Mouse (Mus musculus): ENCODE measurements at regions not wholly inside any gene's neighbourhood (a gene's known extent, or its start where the extent isn't known, plus 50 kb on each side); places are given as distances from the start of the nearest gene placed in this dataset.

DNA sequence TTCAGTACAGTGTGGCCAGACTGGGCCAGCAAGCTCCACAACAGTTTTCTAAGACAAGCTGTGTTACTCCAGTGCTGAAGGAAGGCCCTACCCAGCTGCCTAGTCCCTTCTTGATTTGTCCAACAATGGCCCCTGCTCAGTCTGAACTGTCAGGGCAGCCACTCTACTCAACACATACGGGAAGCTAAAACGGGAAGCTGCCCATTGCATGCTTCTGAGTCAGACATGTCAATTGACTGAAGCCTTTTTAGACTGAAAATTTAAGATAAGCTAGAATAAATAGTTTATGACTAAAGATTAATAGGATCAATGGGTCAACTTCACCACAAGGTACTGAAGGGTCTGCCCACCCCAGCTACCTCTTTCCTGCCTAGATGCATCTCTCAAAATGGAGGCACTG, 181.4 kb upstream of the Cdyl start:
- Histone ChIP-seq H3K9me3 (replicated peaks; ENCODE audit: low read length) (no peaks in the 10 kb centered on the region), H3K27me3 (replicated peaks) (no peaks in the 10 kb centered on the region), H3K27ac (ENCODE audit: insufficient read depth, low read depth) (no peak overlapping the region), H3K4me2 (ENCODE audit: insufficient read depth, low read depth, poor library complexity, severe bottlenecking) (no peak overlapping the region), H3K36me3 (replicated peaks in 1 of 2; ENCODE audit: control insufficient read depth in 1 of 2, insufficient read depth in 1 of 2, low read length in 1 of 2) (no peaks in the 10 kb centered on the region), H3K9ac (ENCODE audit: insufficient read depth, low read depth) (no peak overlapping the region), H3K4me3 (replicated peaks in 1 of 3; ENCODE audit: low read depth in 2 of 3, low read length in 2 of 3, poor library complexity in 1 of 3) (no peak overlapping the region), H3K79me2 (replicated peaks; ENCODE audit: control insufficient read depth, extremely low read depth, insufficient read depth, poor library complexity, severe bottlenecking) (no peaks in the 10 kb centered on the region), H3K4me1 (ENCODE audit: control insufficient read depth in 1 of 2, insufficient read depth in 2 of 2) (peaks cover 0 to 2% of the 10 kb centered on the region in 2 experiments; a peak in 1 of 4 replicates)
- TF ChIP-seq EP300 (IDR thresholded peaks at IDR 0.05; ENCODE audit: low read length) (no peak), KAT2A (IDR thresholded peaks at IDR 0.05; ENCODE audit: insufficient replicate concordance, low read length) (no peak), GABPA (IDR thresholded peaks at IDR 0.05; ENCODE audit: insufficient replicate concordance, low read depth, low read length) (no peak), USF1 (IDR thresholded peaks at IDR 0.05; ENCODE audit: low read depth, low read length) (no peak)
- in situ Hi-C loops (cut with MboI; ENCODE audit: low pct_ligation_motif_present, low pct_unique_long_range_greater_than_20kb, low sequenced_read_pairs) (no loop called here), dilution Hi-C loops (cut with MboI; ENCODE audit: extremely low pct_ligation_motif_present, extremely low pct_unique_long_range_greater_than_20kb, low sequenced_read_pairs) (no loop called here)
- DNase-seq (ENCODE audit: extremely low read depth): no peak

DNA sequence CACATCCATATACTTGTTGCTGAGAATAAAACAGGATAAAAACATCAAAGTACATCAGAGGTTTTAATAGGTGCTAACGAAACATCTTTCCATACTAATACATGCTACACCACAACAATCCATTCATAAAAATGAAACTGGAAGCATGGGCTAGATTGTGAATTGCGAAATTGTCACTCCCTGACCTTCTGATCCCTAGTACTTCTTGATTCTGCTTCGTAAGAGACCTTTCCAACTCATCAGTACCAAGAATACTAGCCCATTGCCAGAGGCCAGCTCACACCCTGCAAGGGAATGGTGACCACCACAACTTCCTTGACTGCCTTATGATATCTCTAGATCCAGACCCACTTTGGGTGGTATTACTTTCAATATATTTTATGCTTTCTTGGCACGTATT, 177.3 kb upstream of the Cdyl start:
- no peaks in the 10 kb centered on the region for H3K9me3 ChIP-seq (replicated peaks; ENCODE audit: low read length)
- DNase-seq (ENCODE audit: extremely low read depth): no peak
- no peaks in the 10 kb centered on the region for H3K79me2 ChIP-seq (replicated peaks; ENCODE audit: control insufficient read depth, extremely low read depth, insufficient read depth, poor library complexity, severe bottlenecking)
- H3K27ac ChIP-seq (ENCODE audit: insufficient read depth, low read depth): no peak overlapping the region
- H3K36me3 ChIP-seq (replicated peaks in 1 of 2; ENCODE audit: control insufficient read depth in 1 of 2, insufficient read depth in 1 of 2, low read length in 1 of 2): no peaks in the 10 kb centered on the region
- dilution Hi-C loops (cut with MboI; ENCODE audit: extremely low pct_ligation_motif_present, extremely low pct_unique_long_range_greater_than_20kb, low sequenced_read_pairs) (no loop called here), in situ Hi-C loops (cut with MboI; ENCODE audit: low pct_ligation_motif_present, low pct_unique_long_range_greater_than_20kb, low sequenced_read_pairs) (no loop called here)
- H3K4me3 ChIP-seq (replicated peaks in 1 of 3; ENCODE audit: low read depth in 2 of 3, low read length in 2 of 3, poor library complexity in 1 of 3): no peak overlapping the region
- no peak overlapping the region for H3K4me2 ChIP-seq (ENCODE audit: insufficient read depth, low read depth, poor library complexity, severe bottlenecking)
- no peak for TF ChIP-seq ZMIZ1 (IDR thresholded peaks at IDR 0.05; ENCODE audit: low read depth, low read length)
- no peak for TF ChIP-seq GABPA (IDR thresholded peaks at IDR 0.05; ENCODE audit: insufficient replicate concordance, low read depth, low read length)
- TF ChIP-seq POLR2A (IDR thresholded peaks at IDR 0.05; ENCODE audit: low read depth, low read length): no peak
- TF ChIP-seq POLR2AphosphoS2 (IDR thresholded peaks at IDR 0.05; ENCODE audit: low read depth, low read length): no peak
- TF ChIP-seq RAD21 (IDR thresholded peaks at IDR 0.05; ENCODE audit: low read depth, low read length): no peak
- TF ChIP-seq PAX5 (IDR thresholded peaks at IDR 0.05; ENCODE audit: low read length): no peak
- TF ChIP-seq KAT2A (IDR thresholded peaks at IDR 0.05; ENCODE audit: insufficient replicate concordance, low read length): no peak
- no peak for TF ChIP-seq CHD1 (IDR thresholded peaks at IDR 0.05; ENCODE audit: low read depth, low read length)
- TF ChIP-seq EP300 (IDR thresholded peaks at IDR 0.05; ENCODE audit: low read length): no peak
- TF ChIP-seq HCFC1 (IDR thresholded peaks at IDR 0.05; ENCODE audit: low read depth, low read length): no peak
- TF ChIP-seq USF2 (conservative IDR thresholded peaks at IDR 0.05; ENCODE audit: low read depth, low read length): no peak
- TF ChIP-seq ELF1 (IDR thresholded peaks at IDR 0.05; ENCODE audit: low read depth, low read length): no peak
- TF ChIP-seq BHLHE40 (IDR thresholded peaks at IDR 0.05; ENCODE audit: low read depth, low read length): no peak
- no peak overlapping the region for H3K9ac ChIP-seq (ENCODE audit: insufficient read depth, low read depth)
- H3K4me1 ChIP-seq (ENCODE audit: control insufficient read depth in 1 of 2, insufficient read depth in 2 of 2): peaks cover 5 to 21% of the 10 kb centered on the region in 2 experiments; a peak in 3 of 4 replicates
- no peaks in the 10 kb centered on the region for H3K27me3 ChIP-seq (replicated peaks)

DNA sequence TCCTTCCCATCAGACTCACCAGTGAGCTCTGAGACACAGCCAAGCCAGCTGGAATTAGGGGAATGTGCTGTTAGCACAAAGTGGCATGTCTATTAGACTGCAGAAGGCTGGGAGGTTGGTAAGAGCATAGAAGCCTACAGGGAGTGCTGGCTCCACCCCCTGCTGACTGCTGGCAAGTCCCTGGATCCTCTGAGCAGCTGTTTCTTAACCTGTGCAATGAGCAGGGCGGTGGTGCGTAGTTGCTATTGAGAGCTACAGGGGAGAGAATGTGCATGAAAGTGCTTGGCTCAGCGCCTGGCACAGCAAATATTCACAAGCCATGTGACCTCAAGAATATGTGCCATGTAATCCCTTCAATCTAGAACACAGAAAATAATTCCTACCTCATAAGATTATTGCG, 173.5 kb upstream of the Cdyl start:
- in situ Hi-C loops (cut with MboI; ENCODE audit: low pct_ligation_motif_present, low pct_unique_long_range_greater_than_20kb, low sequenced_read_pairs): no loop called here
- TF ChIP-seq ETS1 (conservative IDR thresholded peaks at IDR 0.05; ENCODE audit: low read depth, low read length) (0 out of 2 replicates have a peak, but pooled peaks have one; percentile 13), ZKSCAN1 (IDR thresholded peaks at IDR 0.05; ENCODE audit: borderline replicate concordance, low read depth, low read length) (no peak)
- H3K27me3 ChIP-seq (replicated peaks): no peaks in the 10 kb centered on the region
- H3K9ac ChIP-seq (ENCODE audit: insufficient read depth, low read depth): no peak overlapping the region
- no peaks in the 10 kb centered on the region for H3K79me2 ChIP-seq (replicated peaks; ENCODE audit: control insufficient read depth, extremely low read depth, insufficient read depth, poor library complexity, severe bottlenecking)
- H3K9me3 ChIP-seq (replicated peaks; ENCODE audit: low read length): peaks cover 2% of the 10 kb centered on the region
- dilution Hi-C loops (cut with MboI; ENCODE audit: extremely low pct_ligation_motif_present, extremely low pct_unique_long_range_greater_than_20kb, low sequenced_read_pairs): no loop called here
- peak; percentile 28 for DNase-seq (ENCODE audit: extremely low read depth)
- no peaks in the 10 kb centered on the region for H3K36me3 ChIP-seq (replicated peaks in 1 of 2; ENCODE audit: control insufficient read depth in 1 of 2, insufficient read depth in 1 of 2, low read length in 1 of 2)
- H3K27ac ChIP-seq (ENCODE audit: insufficient read depth, low read depth): no peak overlapping the region
- no peak overlapping the region for H3K4me2 ChIP-seq (ENCODE audit: insufficient read depth, low read depth, poor library complexity, severe bottlenecking)
- H3K4me1 ChIP-seq (ENCODE audit: control insufficient read depth in 1 of 2, insufficient read depth in 2 of 2): peaks cover 5 to 21% of the 10 kb centered on the region in 2 experiments; a peak in 3 of 4 replicates
- H3K4me3 ChIP-seq (replicated peaks in 1 of 3; ENCODE audit: low read depth in 2 of 3, low read length in 2 of 3, poor library complexity in 1 of 3): no peak overlapping the region

Data from CH12.LX (cell line).